Mouse (Mus musculus): ENCODE data around the gene Camk1d. TPM values are rescaled to one million over a fixed set of nuclear protein-coding genes. Genes with fewer than 3 reads are reported as not detected.

Camk1d gene
- total and polyA plus RNA-seq, 3 experiments, result 4.6 to 12.4 (median 4.8) TPM

GRCm38 (mm10) chr2:5607920-5608841 lies 106.1 kb downstream of the Camk1d start:
- DNase-seq (ENCODE audit: extremely low read depth), result no peak
- Histone ChIP-seq H3K9me3 (replicated peaks; ENCODE audit: low read length) (peaks cover 11% of the 10 kb centered on the region), H3K4me2 (ENCODE audit: insufficient read depth, low read depth, poor library complexity, severe bottlenecking) (no peak overlapping the region), H3K4me1 (ENCODE audit: control insufficient read depth in 1 of 2, insufficient read depth in 2 of 2) (peaks cover 3 to 36% of the 10 kb centered on the region in 2 experiments; a peak in 3 of 4 replicates), H3K9ac (ENCODE audit: insufficient read depth, low read depth) (no peak overlapping the region), H3K27ac (ENCODE audit: insufficient read depth, low read depth) (no peak overlapping the region), H3K79me2 (replicated peaks; ENCODE audit: control insufficient read depth, extremely low read depth, insufficient read depth, poor library complexity, severe bottlenecking) (no peaks in the 10 kb centered on the region), H3K27me3 (replicated peaks) (no peaks in the 10 kb centered on the region), H3K4me3 (replicated peaks in 1 of 3; ENCODE audit: low read depth in 2 of 3, low read length in 2 of 3, poor library complexity in 1 of 3) (no peak overlapping the region), H3K36me3 (replicated peaks in 1 of 2; ENCODE audit: control insufficient read depth in 1 of 2, insufficient read depth in 1 of 2, low read length in 1 of 2) (peaks cover 0 to 11% of the 10 kb centered on the region in 2 experiments)
- dilution Hi-C loops (cut with MboI; ENCODE audit: extremely low pct_ligation_motif_present, extremely low pct_unique_long_range_greater_than_20kb, low sequenced_read_pairs) (no loop called here), in situ Hi-C loops (cut with MboI; ENCODE audit: low pct_ligation_motif_present, low pct_unique_long_range_greater_than_20kb, low sequenced_read_pairs) (loop anchor here (10.0 kb wide), 1 partner anchor 107 kb away; the partner anchor contains the start of gene Camk1d)
- TF ChIP-seq ZMIZ1 (IDR thresholded peaks at IDR 0.05; ENCODE audit: low read depth, low read length) (no peak), UBTF (IDR thresholded peaks at IDR 0.05; ENCODE audit: low read depth, low read length) (no peak), CHD2 (IDR thresholded peaks at IDR 0.05; ENCODE audit: low read length) (no peak), NELFE (IDR thresholded peaks at IDR 0.05; ENCODE audit: low read depth, low read length) (no peak)

GRCm38 (mm10) chr2:5605849-5606248 lies 108.5 kb downstream of the Camk1d start:
- no peak overlapping the region for H3K27ac ChIP-seq (ENCODE audit: insufficient read depth, low read depth)
- H3K4me2 ChIP-seq (ENCODE audit: insufficient read depth, low read depth, poor library complexity, severe bottlenecking), result no peak overlapping the region
- H3K4me1 ChIP-seq (ENCODE audit: control insufficient read depth in 1 of 2, insufficient read depth in 2 of 2), result peaks cover 11 to 51% of the 10 kb centered on the region in 2 experiments
- in situ Hi-C loops (cut with MboI; ENCODE audit: low pct_ligation_motif_present, low pct_unique_long_range_greater_than_20kb, low sequenced_read_pairs), result loop anchor here (10.0 kb wide), 1 partner anchor 109 kb away; the partner anchor contains the start of gene Camk1d
- H3K27me3 ChIP-seq (replicated peaks), result no peaks in the 10 kb centered on the region
- TF ChIP-seq UBTF (IDR thresholded peaks at IDR 0.05; ENCODE audit: low read depth, low read length), result no peak
- dilution Hi-C loops (cut with MboI; ENCODE audit: extremely low pct_ligation_motif_present, extremely low pct_unique_long_range_greater_than_20kb, low sequenced_read_pairs), result no loop called here
- H3K79me2 ChIP-seq (replicated peaks; ENCODE audit: control insufficient read depth, extremely low read depth, insufficient read depth, poor library complexity, severe bottlenecking), result no peaks in the 10 kb centered on the region
- no peak for DNase-seq (ENCODE audit: extremely low read depth)
- H3K9ac ChIP-seq (ENCODE audit: insufficient read depth, low read depth), result no peak overlapping the region
- H3K4me3 ChIP-seq (replicated peaks in 1 of 3; ENCODE audit: low read depth in 2 of 3, low read length in 2 of 3, poor library complexity in 1 of 3), result no peak overlapping the region
- H3K9me3 ChIP-seq (replicated peaks; ENCODE audit: low read length), result no peaks in the 10 kb centered on the region
- peaks cover 0 to 5% of the 10 kb centered on the region in 2 experiments for H3K36me3 ChIP-seq (replicated peaks in 1 of 2; ENCODE audit: control insufficient read depth in 1 of 2, insufficient read depth in 1 of 2, low read length in 1 of 2)

GRCm38 (mm10) chr2:5602044-5602443 lies 112.3 kb downstream of the Camk1d start:
- no peak overlapping the region for H3K9ac ChIP-seq (ENCODE audit: insufficient read depth, low read depth)
- DNase-seq (ENCODE audit: extremely low read depth), result no peak
- TF ChIP-seq MEF2A (IDR thresholded peaks at IDR 0.05; ENCODE audit: borderline replicate concordance, low read depth, low read length) (no peak), USF1 (IDR thresholded peaks at IDR 0.05; ENCODE audit: low read depth, low read length) (no peak), ZKSCAN1 (IDR thresholded peaks at IDR 0.05; ENCODE audit: borderline replicate concordance, low read depth, low read length) (no peak), ZMIZ1 (IDR thresholded peaks at IDR 0.05; ENCODE audit: low read depth, low read length) (no peak), ZNF384 (IDR thresholded peaks at IDR 0.05; ENCODE audit: low read depth, low read length) (no peak), PAX5 (IDR thresholded peaks at IDR 0.05; ENCODE audit: low read length) (no peak), E2F4 (IDR thresholded peaks at IDR 0.05; ENCODE audit: insufficient replicate concordance, low read depth, low read length) (no peak), RAD21 (IDR thresholded peaks at IDR 0.05; ENCODE audit: low read depth, low read length) (no peak)
- H3K4me1 ChIP-seq (ENCODE audit: control insufficient read depth in 1 of 2, insufficient read depth in 2 of 2), result peaks cover 27 to 76% of the 10 kb centered on the region in 2 experiments
- no peak overlapping the region for H3K4me2 ChIP-seq (ENCODE audit: insufficient read depth, low read depth, poor library complexity, severe bottlenecking)
- in situ Hi-C loops (cut with MboI; ENCODE audit: low pct_ligation_motif_present, low pct_unique_long_range_greater_than_20kb, low sequenced_read_pairs), result loop anchor here (10.0 kb wide), 1 partner anchor 113 kb away; the partner anchor contains the start of gene Camk1d
- H3K27me3 ChIP-seq (replicated peaks), result no peaks in the 10 kb centered on the region
- H3K79me2 ChIP-seq (replicated peaks; ENCODE audit: control insufficient read depth, extremely low read depth, insufficient read depth, poor library complexity, severe bottlenecking), result no peaks in the 10 kb centered on the region
- dilution Hi-C loops (cut with MboI; ENCODE audit: extremely low pct_ligation_motif_present, extremely low pct_unique_long_range_greater_than_20kb, low sequenced_read_pairs), result no loop called here
- H3K4me3 ChIP-seq (replicated peaks in 1 of 3; ENCODE audit: low read depth in 2 of 3, low read length in 2 of 3, poor library complexity in 1 of 3), result no peak overlapping the region
- peaks cover 0 to 7% of the 10 kb centered on the region in 2 experiments for H3K36me3 ChIP-seq (replicated peaks in 1 of 2; ENCODE audit: control insufficient read depth in 1 of 2, insufficient read depth in 1 of 2, low read length in 1 of 2)
- no peaks in the 10 kb centered on the region for H3K9me3 ChIP-seq (replicated peaks; ENCODE audit: low read length)
- H3K27ac ChIP-seq (ENCODE audit: insufficient read depth, low read depth), result no peak overlapping the region
